Mouse (Mus musculus) liver (tissue): ENCODE results near the gene Aptx.

Experiments
- DNase-seq: peaks from one replicate; pipeline ENCODE4 v3.0.0-alpha.2; 2020; ENCODE audit warnings: mixed read lengths

Aptx gene

DNA sequence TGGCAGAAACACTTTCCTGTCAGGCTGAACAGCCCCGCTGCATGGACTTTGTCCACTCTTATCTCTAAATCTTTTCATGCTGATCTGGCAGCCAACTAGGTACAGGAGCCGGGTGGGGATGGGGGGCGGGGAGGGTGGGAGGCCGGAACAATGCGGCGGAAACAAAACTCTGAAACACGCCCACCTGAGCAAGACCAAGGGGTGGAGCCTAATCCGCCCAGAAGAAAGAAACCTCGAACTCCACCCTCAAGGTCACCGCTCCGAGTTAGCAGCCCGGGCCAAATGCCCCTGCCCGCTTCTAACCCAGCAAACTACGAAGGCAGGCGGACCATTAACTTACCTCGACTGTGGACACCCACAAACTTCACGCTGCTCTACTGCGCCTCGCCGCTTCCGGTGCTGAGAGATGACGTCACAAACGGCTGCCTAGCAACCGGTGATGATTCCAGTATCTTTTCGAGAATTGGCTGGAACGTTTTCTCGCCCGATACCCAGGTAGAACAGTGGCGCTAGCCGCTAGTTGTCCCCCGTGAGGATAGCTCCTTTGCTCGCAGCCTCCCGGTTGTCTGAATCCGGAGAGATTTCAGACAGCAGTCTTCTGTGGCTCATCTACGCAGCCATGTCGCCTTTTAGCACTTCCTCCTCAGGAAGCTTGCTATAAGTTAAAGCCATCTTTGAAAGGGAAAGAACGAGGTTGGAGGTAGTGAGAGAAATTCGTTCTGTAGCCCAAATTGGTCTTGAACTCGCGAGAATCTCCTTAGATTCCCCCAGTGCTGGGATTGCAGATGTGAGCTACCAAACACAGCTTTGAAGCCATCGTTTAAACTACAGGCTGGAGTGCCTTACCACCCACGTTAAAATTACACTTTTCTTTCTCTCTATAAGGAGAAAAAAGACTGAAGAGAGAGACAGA, at the start of gene Aptx:
Gene Aptx, minus strand, starts transcription at position 398 of the 913 bp plus-strand sequence.
- peak; percentile 90 for DNase-seq

DNA sequence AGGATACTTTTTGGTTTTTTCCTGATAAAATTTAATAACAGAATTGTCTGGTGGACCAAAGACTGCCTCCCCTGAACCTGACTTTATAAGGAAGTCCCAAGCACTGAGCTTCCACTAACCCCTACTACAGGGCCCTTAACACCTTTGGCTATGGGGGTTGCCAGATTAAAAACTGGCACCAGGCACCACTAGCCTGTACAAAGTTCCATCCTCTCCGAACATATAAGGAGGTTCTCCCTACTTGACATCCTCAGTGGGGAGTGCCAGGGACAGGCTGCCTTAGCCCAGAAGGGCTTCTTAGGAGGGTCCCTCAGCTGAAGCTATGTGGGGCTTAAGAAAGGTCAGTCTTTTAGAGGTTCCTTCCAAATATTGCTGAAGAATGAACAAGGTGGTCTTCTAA, 32.4 kb upstream of the Aptx start:
- no peak for DNase-seq

DNA sequence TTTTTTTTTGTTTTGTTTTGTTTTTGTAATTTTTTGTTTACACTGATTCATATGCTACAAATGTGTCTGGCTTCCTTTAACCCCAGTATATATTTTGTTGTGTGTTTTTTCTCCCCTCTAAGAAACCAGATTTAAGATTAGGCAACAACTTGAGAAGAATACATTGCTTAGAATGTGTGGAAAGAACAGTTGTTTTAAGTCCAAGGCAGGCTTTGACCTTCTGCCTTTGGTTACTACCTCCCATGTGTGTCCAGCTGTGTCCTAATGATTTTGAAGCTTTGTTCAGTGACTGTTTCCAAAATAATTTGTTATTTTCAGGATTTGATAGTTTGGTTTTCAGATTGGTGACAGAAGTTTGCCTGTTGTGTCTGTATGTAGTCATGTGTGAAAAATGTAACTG, 28.3 kb upstream of the Aptx start:
- no peak for DNase-seq

DNA sequence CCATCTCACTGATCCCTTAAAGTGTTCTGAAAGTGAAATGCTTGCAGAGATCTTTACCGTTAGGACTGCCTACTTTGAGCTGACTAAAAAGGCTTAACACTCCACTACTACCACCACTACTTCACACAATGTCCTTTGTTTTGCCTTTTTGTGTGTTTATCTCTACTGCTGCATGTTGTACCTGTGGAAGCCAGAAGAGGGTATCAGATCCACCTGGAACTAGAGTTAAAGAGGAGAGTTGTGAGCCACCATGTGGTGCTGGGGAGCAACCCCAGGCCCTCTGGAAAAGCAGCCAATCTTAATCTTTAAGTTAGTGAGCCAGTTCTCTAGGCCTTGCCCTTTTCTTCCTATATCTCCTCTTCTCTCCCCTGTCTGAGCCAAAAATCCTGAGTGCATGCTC, 24.3 kb upstream of the Aptx start:
- no peak for DNase-seq

DNA sequence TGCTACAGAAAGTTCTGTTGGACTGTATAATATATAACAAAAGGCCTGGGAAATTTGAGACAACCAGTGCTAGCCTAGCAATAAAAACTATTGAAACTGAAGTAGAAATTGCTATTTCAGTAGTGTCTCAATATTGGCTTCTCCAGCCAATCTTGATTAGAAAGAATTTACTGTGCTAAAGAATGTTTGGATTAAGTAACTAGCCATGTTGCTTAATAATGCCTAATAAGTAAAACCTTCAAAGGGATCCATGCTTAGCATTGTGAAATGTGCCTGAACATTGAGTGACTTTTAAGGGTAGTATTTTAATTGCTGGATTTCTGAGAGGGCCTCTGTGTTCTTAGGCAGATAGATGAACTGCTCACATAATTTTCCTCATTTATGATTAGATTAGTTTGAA, 22.6 kb upstream of the Aptx start:
- no peak for DNase-seq

DNA sequence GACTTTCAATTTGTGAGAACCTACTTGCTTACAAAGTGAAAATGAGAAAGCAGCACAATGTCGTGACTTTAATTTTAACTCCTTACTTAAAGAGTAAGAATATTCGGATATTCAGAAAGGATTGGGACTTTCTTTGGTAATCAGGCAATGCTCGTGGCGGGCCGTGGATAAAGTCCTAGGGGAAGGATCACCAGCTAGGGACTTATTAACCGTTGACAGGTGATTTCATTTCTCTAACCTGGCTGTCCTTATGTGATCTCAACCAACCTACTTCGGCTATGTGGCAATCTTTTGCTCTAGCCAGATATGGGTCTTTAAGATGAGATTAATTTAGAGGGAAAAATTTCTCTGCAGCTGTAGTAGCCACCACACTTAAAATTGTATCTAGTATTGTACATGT, 22.1 kb upstream of the Aptx start:
- DNase-seq = no peak

DNA sequence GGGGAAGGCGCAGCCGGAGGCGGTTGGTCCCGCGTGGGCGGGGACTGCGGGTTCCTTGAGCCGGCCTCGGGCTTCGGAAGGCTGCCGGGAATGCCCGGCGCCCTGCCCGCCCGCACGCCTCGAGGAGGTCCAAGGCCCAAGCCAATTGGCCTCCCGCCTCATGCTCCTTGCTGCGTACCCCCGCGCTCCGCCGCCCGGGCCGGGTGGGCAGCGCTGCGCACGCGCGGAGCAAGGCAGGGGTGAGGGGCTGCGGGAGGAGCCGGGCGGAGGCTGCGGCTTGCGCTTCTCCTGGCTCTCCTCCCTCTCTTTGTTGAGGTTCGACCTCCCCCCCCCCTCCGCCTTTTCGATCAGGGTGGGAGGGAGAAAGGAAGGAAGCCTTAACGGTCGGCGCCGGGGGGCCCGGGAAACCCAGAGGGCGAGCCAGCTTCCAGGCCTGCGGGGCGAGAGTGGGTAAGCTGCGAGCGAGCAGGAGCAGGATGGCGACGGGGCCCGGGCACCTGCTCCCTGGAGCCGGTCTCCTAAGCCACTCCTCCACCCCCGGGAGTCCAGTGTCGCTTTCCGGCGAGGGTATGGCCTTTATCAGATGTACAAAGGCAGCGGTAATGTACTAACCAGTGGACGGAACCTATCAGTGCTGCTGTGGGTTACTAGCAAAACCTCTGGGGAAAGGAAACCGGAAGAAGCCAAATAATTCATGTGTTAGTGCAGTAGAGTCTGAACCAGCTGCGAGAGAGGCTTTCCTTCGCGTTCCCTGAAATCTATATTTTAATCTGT, 19.9 kb upstream of the Aptx start:
- peak; percentile 86 for DNase-seq

DNA sequence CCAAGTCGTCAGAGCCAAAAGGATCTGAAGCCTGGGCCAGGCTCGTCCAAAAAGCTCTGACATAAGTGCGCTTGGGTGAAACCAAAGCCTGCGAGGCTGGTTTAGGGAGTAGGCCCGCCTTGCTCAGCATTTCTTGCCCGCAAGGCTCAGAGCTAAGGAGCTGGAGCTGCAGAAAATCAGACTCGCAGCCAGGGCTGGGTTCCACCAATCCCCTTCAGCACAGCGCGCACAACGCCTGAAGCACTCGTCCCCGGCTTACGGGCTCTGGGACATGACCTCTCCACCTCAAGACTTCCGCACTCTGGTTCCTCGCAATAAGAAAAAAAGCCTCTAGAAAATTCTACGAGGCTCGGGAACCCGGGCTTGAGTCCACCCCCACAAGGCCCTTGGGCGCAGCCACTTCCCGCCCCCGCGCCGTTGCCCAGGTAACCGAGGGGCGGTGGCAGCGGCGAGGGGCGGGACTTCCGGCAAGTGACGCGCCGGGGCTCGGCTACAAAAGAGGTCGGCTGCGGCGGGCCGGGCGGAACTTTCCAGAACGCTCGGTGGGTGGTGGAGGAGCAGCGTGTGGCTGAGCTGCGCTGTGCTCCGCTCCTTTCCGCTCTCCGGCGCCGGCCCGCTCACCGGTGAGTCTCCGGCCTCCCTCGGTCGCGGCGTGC, 19.1 kb upstream of the Aptx start, which contains the start of gene Dnaja1:
Gene Dnaja1, plus strand, starts transcription at position 140 of the 656 bp plus-strand sequence.
- peak; percentile 97 for DNase-seq

DNA sequence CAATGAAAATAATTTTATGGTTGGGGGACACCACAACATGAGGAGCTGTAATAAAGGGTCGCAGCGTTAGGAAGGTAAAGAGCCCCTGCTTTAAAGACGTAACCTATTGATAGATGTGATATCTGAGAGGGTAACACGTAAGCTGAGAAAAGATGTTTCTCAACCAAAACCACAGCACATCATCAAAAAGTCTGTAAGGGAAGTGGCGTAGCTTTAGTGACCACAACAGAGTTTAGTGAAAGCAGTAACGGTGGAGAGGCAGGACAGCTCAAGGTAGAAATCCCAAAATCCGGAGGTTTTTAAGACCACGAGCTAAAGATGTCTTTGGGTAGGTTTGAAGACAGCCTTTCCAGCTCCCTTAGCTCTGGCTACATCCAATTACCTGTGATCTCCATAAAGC, 17.9 kb upstream of the Aptx start:
- DNase-seq = no peak

DNA sequence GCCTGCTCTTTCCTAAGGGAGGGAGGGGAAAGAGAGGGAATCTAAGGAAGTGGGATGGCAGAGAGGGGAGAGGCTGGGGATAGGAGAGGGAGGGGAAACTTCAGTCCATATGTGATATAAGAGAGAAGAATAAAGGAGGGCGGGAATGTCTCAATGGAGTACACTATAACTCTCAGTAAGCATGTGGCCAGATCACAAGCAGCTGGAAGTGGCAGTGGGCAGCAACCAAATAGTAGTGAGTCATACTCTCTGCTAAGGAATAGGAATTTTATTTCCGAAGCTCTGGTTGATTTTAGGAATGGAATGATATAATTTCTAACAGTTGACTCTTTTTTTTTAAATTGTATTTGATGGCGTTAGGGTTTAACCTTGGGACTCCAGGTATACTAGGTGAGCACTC, 14.1 kb upstream of the Aptx start:
- no peak for DNase-seq

DNA sequence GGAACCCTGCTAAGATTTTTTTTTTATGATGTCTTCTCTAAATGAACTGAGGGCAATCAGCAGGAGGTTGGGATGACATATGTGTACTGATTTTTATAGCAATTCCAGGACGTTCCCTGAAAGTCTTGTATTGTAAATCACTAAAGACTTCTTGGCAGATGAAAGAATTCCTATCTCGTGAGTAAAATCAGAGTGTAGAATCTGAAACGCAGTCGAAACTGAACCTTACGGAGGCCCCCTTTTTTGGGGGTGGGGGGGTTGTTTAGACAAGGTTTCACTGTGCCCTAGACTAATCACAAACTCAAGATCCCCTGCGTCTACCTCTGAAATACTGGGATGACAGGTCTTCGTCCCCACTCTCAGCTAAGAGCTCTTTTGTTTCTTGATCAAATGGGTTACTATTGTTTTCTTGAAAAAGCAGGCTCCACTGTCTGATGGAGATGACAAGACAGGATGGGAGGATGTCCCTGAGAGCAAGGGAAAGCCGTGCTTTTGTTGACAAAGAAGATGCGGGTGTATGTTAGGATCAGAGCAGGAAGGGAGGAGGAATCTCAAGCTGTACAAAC, 799 bp upstream of the Aptx start:
- DNase-seq = no peak

DNA sequence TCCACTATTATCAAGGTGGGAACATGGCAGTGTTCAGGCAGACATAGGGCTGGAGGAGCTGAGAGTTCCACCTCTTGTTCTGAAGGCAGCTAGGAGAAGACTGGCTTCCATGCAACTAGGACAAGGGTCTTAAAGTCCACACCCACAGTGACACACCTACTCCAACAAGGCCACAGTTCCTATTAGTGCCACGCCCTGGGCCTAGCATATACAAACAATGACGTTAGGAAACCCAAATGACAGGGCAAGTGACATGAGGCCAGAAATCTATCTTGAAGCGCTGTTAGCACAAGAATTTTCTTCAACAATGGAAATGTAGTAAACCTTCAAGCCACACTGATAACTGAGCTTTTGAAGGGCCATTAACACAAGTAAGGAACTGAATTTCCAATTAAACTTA, 1.2 kb downstream of the Aptx start:
- no peak for DNase-seq

DNA sequence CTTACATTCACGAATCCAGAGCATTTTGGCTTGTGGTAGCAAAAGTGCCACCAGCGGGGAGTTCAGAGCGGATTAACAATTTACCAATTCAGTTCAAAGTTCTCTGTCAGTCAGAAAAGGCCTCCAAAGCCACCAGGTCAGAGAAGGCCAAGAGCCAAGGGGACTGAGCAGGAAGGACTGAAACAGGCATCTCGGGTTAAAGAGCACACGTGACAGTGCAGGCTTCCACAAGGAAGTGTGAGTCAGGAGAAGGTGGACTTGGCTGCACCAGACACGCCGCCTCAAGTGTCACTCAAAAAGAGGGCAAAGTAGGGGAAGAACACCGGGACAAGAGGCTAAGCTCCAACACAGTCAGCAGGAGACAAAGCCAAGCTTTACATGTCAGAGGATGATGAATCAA, 2.8 kb downstream of the Aptx start:
- DNase-seq = peak; percentile 21

DNA sequence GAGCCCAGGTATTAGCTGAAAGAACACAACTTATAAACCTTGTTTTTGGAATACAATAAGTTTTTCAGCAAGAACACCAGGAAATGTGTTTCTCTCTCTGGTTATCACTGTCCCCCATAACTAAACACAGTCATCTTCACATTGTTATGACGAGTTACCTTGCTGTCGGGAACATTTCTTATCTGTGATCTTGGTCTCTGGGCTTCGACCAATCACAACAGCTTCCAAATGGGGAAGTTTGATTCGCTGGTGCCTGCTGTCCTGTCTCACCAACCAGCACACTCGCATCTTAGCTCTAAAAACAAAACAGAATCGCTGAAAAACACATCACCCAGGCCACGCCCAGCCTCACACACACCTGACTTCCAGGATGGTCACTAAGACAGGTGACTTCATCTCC, 5.9 kb downstream of the Aptx start:
- DNase-seq = no peak

DNA sequence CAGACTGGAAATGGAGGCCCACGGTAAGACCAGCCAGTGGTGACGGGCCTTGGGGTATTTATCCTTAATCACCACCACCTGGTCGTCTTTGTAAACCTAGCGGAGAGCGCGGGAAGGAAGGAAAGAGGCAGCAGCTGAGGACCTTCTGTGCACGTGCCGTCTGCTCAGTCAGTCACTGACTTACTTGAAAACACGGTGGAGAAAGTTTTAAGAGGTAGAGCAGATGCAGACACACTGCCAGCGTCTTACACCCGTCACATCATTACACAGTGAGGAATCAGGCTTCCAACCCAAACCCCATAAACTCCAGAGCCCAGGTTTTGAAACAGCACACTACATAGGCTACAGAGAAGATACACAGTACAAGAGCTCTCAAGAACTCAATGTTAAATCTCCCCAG, 11.9 kb downstream of the Aptx start:
- no peak for DNase-seq

DNA sequence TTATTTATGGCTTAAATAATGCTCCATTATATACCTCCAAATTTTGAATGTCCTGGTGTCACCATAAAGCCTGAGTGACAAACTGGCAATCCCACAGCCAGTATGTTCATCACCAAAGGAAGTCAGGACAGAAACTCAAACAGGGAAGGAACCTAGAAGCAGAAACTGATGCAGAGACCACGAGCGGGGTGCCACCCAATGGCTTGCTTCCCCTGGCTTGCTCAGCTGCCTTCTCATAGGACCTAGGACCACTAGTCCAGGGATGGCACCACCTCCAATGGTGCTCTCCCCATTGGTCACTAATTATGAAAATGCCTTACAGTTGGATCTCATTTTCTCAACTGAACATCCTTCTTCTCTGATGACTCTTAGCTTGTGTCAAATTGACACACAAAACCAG, 19.7 kb downstream of the Aptx start:
- DNase-seq = no peak

DNA sequence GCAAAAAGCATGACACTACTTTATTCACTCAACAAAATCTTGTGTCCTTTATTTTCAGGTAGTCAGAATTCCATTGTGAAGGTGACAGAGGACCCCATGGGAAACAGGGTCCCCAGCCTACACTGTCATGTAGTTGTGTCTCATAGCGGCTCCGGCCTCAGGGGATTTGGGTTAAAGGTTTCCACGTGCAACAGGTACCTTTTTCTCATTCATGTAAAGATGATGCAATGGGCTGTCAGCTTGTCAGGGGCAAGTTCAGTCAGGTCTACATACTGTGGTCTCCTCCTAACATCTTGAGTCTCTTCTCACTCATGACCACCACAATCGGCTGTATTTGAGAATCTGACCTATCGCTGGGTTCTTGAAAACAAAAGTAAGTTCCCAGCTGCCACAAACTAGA, 20.6 kb downstream of the Aptx start:
- DNase-seq = no peak

DNA sequence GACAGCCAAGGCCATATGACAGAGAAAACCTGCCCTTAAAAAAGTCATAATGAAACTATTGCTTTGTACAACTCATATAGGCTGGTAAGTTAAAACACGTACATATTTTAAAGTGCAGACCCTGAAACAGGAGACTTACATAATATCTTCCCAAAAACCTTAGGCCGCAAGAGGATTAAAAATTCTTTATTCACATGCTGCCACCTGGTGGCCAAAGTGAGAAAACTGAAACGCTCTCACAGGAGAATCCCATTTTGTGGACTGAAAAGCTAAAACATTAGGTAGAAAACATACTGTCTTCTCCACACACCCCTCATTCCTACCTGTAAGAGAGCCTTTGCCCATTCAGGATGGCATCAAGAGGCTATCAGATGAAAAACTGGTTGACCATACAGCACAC, 21.1 kb downstream of the Aptx start:
- DNase-seq = peak; percentile 44

DNA sequence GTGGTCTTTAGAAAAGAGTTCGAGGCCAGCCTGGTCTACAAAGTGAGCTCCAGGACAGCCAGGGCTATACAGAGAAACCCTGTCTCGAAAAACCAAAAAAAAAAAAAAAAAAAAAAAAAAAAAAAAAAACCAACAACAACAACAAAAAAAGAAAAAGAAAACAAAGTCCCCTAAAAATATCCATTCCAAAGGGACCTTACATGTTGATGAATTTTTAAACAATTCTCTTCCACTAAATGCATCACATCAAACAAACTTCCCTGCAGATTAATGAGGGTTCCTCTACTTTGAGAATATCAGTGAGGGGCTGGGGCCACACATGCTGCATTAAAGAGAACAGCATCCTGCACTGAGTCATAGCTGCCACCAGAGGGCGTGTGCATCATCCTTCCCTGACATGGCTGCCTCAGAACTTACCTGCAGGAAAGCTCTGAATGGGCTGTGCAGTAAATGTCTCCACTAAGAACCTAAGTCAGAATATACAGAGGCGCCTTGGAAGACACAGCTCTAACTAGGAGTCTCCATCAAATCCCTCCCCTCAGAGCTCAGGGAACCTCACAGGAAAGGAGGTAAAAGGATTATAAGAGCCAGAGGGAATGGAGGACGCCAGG, 22.6 kb downstream of the Aptx start:
- peak; percentile 38 for DNase-seq

DNA sequence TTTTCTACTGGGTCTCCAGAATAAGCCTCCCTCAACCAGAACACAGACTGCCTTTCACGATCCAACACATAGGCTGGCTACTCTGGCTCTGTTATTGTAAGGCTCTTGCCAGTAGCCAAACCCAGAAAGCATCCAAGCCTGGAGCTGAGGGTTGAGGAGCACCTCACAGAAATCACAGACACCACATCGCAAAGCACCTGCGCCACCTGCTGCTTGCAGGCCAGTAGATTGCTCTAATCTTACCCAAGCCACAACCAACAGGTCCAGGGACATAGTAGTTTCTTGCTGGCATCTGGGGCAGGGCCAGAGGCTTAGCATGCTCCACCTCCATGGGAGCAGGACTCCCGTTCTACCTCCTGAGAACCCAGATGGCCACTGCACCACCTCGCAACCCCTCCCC, 25.9 kb downstream of the Aptx start:
- DNase-seq = peak; percentile 36

DNA sequence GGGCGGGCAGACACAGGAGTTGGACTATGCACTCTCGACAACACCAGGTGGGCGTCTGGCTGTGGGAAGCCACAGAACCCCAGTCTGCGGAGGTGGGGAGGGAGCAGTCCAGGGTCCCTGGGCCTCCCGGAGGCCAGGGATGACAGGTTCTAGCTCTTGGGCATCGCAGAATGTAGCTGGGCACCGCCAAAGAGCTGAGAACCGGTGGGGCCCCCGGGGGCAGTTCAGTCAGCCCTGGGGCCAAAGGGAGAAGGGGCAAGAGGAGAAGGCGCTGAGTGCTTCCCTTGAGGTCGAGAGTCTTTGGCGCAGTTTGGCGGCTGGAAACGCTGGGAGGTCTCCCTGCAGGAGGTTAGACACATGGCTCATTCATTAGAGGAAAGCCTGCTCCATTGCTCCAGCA, 26.7 kb downstream of the Aptx start:
- peak; percentile 11 for DNase-seq

DNA sequence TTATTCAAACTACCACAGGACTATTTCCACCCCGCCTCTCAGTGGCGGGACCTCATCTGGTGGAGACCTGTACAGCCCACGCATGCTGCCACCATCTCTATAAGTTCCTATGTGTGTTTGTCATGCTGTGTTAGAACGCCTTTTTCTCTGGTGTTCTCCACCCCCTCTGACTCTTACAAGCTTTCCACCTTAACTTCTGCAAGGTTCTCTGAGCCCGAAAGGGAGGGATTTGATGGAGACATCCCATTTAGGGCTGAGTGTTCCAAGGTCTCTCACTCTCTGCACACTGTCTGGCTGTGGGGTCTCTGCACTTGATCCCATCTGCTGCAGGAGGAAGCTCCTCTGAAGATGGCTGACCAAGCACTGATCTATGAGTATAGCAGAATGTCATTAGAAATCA, 29.5 kb downstream of the Aptx start:
- no peak for DNase-seq
